Mouse (Mus musculus): Measurements from ENCODE around the gene Adm2. TPM values are rescaled to one million over a fixed set of nuclear protein-coding genes. Genes with fewer than 3 reads are reported as not detected.

Adm2 gene
- polyA plus RNA-seq, 1 experiment from 2014 or later = not detected

DNA sequence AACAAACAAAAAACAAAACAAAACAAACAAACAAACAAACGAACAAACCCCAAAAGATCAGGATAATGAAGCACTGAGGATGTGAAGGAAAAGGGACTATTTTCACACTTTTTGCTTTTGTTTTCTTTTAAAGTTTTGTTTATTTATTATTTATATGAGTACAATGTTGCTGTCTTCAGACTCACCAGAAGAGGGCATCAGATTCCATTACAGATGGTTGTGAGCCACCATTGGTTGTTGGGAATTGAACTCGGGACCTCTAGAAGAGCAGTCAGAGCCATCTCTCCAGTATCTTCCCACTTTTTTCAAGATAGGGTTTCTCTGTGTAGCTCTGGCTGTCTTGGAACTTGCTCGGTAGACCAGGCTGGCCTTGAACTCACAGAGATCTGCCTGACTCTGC lies 20.8 kb downstream of the Adm2 start:
- WGBS = 87% methylated on average over 3 of the region's 3 CpGs

DNA sequence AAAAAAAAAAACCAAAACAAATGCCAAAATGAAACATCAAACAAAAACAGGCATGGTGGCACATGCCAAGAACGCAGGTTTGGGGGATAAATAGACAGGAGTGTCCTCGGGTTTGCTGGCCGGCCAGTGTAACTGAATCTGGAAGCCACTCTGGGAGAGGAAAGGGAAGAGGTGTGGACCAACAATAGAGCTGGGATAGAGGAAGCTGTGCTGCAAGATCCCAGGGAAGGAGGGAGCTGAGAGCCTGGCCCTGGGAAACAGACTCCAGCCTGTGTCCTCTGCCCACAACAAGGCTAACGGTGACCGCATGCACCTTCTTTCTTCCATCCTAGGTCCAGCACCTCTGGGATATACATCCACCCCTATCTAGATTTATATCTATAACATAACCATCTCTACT lies 27.9 kb downstream of the Adm2 start:
- Histone ChIP-seq H3K4me1 (replicated peaks) (peaks cover 14% of the 10 kb centered on the region), H3K4me2 (replicated peaks) (no peak overlapping the region), H3K36me3 (peaks cover 42% of the 10 kb centered on the region), H3K27me3 (no peaks in the 10 kb centered on the region), H3K4me3 (replicated peaks) (no peak overlapping the region), H3K9ac (replicated peaks) (no peak overlapping the region), H3K9me3 (no peaks in the 10 kb centered on the region), H3K27ac (no peak overlapping the region)
- WGBS = 90% methylated on average over 5 of the region's 5 CpGs
- no peak for ATAC-seq

More for the DNA sequence above, 20.8 kb downstream of the Adm2 start:
- Histone ChIP-seq H3K4me1 (replicated peaks) (no peaks in the 10 kb centered on the region), H3K9ac (replicated peaks) (no peak overlapping the region), H3K9me3 (no peaks in the 10 kb centered on the region), H3K27ac (no peak overlapping the region), H3K36me3 (no peaks in the 10 kb centered on the region), H3K4me2 (replicated peaks) (no peak overlapping the region), H3K27me3 (no peaks in the 10 kb centered on the region), H3K4me3 (replicated peaks) (no peak overlapping the region)
- no peak for ATAC-seq

DNA sequence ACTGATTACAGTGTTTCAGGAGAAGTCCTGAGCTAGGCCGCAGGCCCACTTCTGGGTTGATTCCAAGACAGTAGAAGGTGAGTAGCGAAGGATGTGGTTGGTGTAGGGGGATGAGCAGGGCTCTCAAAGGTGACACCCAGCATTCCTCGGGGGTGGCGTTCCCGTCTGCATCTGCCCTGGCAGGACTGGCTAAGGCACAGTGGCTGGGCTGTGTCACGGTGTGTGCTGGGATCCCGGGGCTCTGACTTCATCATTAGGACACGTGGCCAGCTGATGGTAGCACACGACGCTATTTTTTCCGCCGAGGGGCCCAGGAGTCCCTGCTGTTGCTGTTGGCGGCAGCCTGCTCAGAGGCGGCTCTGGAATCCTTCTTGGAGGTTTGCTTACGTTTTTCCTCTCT lies 28.8 kb downstream of the Adm2 start:
- peaks cover 17% of the 10 kb centered on the region for H3K4me1 ChIP-seq (replicated peaks)
- 90% methylated on average over 15 of the region's 15 CpGs for WGBS
- H3K9me3 ChIP-seq = no peaks in the 10 kb centered on the region
- ATAC-seq = no peak
- H3K27ac ChIP-seq = no peak overlapping the region
- no peaks in the 10 kb centered on the region for H3K27me3 ChIP-seq
- H3K36me3 ChIP-seq = peaks cover 42% of the 10 kb centered on the region
- no peak overlapping the region for H3K9ac ChIP-seq (replicated peaks)
- no peak overlapping the region for H3K4me2 ChIP-seq (replicated peaks)
- no peak overlapping the region for H3K4me3 ChIP-seq (replicated peaks)

DNA sequence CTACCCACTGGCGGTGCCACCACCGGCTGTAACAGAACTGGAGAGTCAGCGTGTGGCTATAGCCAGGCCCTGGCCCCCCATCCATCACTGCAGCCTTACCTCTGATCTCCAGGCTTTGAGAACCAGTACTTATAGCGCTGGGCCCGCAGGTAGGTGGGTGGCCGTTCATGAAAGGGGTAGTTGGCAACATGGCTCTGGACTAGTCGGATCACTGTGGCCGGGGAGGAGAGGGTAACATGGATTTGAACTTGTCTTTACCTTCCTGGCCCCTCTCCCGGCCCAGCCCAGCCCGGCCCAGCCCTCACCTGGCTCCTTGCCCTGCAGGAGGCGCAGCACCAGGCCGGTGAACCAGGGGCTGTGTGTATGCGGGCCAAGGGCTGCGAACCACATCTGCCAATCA lies 29.5 kb downstream of the Adm2 start:
- H3K4me1 ChIP-seq (replicated peaks) = peaks cover 24% of the 10 kb centered on the region
- peaks cover 42% of the 10 kb centered on the region for H3K36me3 ChIP-seq
- H3K4me2 ChIP-seq (replicated peaks) = no peak overlapping the region
- no peaks in the 10 kb centered on the region for H3K27me3 ChIP-seq
- H3K9ac ChIP-seq (replicated peaks) = no peak overlapping the region
- no peaks in the 10 kb centered on the region for H3K9me3 ChIP-seq
- no peak for ATAC-seq
- H3K4me3 ChIP-seq (replicated peaks) = no peak overlapping the region
- H3K27ac ChIP-seq = no peak overlapping the region
- WGBS = 94% methylated on average over 14 of the region's 14 CpGs

DNA sequence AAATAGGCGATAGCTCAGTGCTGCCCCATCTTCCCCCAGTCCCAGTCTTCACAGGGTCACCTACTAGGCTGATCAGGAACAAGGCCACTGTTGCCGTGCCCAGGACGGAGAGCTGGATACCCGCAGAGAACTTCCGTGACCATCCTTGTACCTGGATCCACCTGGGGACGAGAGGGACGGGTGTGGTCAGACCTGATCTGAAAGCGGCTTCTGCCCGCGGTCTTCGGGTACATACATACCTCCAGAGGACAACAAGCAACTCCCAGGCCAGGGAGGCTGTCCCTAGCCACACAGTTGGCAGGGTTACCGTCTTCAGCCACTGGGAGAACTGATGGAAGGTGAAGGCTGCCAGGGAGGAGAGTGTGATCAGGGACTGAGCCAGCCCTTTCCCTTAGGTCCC lies 30.3 kb downstream of the Adm2 start:
- no peak for ATAC-seq
- no peak overlapping the region for H3K4me3 ChIP-seq (replicated peaks)
- no peaks in the 10 kb centered on the region for H3K9me3 ChIP-seq
- WGBS = 96% methylated on average over 12 of the region's 12 CpGs
- no peak overlapping the region for H3K27ac ChIP-seq
- peaks cover 31% of the 10 kb centered on the region for H3K4me1 ChIP-seq (replicated peaks)
- no peaks in the 10 kb centered on the region for H3K27me3 ChIP-seq
- H3K4me2 ChIP-seq (replicated peaks) = no peak overlapping the region
- H3K9ac ChIP-seq (replicated peaks) = no peak overlapping the region
- H3K36me3 ChIP-seq = peaks cover 42% of the 10 kb centered on the region

DNA sequence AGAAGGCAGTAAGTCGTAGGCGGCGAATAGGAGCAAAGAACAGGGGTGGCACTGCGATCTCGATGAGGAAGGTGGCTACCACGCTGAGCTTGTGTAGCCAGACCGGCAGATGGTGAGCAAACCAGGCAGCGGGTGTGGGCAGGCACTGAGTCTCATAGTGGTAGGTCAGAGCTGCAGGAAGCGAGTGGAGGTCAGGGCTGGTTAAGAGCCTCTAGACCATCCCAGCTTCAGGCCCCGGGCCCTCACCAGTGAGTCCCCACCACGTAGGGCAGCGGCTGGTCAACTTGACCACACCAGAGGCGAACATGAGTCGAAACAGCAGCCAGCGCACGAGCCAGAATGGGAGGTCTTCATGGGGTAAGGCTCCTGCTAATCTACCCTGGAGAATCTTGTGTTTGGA lies 31.3 kb downstream of the Adm2 start:
- 92% methylated on average over 16 of the region's 16 CpGs for WGBS
- Histone ChIP-seq H3K27me3 (no peaks in the 10 kb centered on the region), H3K4me3 (replicated peaks) (peak overlapping the region; percentile 66; the same call in 1 of the 2 replicates), H3K4me1 (replicated peaks) (peaks cover 40% of the 10 kb centered on the region), H3K27ac (no peak overlapping the region), H3K9ac (replicated peaks) (peak overlapping the region; percentile 82; the same call in 1 of the 2 replicates), H3K9me3 (no peaks in the 10 kb centered on the region), H3K4me2 (replicated peaks) (no peak overlapping the region), H3K36me3 (peaks cover 42% of the 10 kb centered on the region)
- no peak for ATAC-seq

DNA sequence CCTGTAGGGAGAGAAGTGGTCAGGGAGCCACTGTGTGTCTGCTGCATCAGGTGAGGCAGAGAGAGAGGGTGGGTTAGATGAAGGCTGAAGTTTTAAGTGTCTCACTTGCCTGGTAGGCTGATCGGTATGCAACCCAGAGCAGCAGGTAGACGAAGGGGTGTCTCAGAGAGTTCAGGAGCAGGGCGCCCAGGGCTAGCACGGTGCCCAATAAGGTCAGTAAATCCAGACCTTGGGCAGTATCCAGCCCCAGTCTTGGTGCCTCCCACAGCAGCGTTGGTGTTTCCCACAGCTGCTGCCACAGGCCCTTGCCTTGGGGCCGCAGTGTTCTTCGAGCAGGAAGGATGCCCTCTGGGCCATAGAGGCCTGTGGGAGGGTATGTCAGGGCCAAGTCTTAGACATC lies 31.9 kb downstream of the Adm2 start:
- Histone ChIP-seq H3K4me2 (replicated peaks) (peak overlapping the region; percentile 80), H3K27me3 (no peaks in the 10 kb centered on the region), H3K9ac (replicated peaks) (peak overlapping the region; percentile 82), H3K27ac (no peak overlapping the region), H3K9me3 (no peaks in the 10 kb centered on the region), H3K4me1 (replicated peaks) (peaks cover 41% of the 10 kb centered on the region), H3K4me3 (replicated peaks) (peak overlapping the region; percentile 66), H3K36me3 (peaks cover 43% of the 10 kb centered on the region)
- no peak for ATAC-seq
- 88% methylated on average over 7 of the region's 7 CpGs for WGBS

DNA sequence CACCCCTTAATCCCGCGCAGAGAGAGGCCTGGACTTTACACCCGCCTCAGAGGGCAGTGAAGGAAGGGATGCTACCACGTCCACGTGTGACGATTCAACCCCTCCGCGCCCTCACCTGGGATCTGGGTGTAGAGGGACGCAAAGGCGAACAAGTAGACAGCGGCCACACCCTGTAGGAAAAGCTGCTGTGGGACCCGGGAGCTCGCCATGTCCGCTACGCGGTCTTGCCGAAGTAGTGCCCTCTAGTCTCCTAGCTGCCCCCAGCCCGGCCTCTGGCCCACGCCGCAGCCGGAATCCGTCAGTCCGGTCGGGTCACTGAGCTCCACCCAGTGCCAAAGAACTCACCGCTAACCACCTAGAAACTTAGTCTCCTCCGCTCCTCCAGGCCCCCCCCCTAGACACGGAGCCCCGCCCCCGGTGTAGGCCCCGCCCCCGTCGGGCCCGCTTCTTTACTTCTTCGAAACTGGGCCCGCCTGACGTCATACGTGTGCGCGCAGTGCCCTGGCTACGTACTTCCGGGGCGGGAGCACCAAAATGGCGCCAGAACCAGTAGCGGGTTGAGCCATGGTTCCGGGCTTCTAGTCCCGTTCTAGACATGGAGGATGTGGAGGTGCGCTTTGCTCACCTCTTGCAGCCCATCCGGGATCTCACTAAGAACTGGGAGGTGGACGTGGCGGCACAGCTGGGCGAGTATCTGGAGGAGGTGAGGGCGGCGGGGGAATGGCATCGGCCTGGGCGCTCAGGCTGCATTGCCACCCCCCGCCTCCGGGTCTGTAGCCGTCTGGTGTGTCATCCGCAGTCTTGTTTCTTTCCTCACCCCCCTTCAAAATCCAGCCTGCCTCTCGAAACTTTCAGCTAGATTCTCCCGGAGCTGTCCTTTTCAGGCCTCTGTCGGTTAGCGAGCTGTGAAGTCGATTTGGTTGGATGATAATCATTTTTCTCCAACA lies 33.0 kb downstream of the Adm2 start, which contains the start of the genes Lmf2 and Ncaph2:
Gene Lmf2 (minus strand): TSS at position 419 of the 947 bp plus-strand sequence.
Gene Ncaph2 (plus strand): TSS at position 479 of the 947 bp plus-strand sequence.
- Histone ChIP-seq H3K27ac (peak within 1 kb of the TSS; percentile 75), H3K9me3 (no peaks in the 10 kb centered on the region), H3K4me1 (replicated peaks) (peaks cover 43% of the 10 kb centered on the region), H3K27me3 (no peaks in the 10 kb centered on the region), H3K36me3 (peaks cover 46% of the 10 kb centered on the region), H3K4me2 (replicated peaks) (peak within 1 kb of the TSS; percentile 80), H3K4me3 (replicated peaks) (peak within 1 kb of the TSS; percentile 66), H3K9ac (replicated peaks) (peak within 1 kb of the TSS; percentile 82)
- ATAC-seq = peak; percentile 91
- under 1% methylated on average over 64 of the region's 64 CpGs for WGBS

DNA sequence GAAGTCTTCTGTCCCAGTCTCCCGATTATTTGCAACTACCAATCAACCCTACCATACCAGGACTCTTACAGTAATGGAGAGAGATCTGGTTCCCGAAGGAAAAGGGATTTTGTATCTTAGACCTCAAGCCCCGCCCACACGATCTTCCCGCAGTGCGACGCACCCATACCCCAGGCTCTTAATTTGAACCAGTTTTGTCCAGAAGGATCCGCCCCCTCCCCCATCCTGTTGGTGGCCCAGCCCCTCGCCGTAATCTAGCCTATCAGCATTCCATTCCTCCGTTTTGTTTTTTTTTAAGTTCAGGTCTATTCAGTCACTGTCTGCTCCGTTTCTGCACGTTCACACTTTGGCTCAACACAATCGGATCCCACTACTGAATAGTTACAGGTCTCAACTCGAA lies 33.9 kb downstream of the Adm2 start:
- peaks cover 43% of the 10 kb centered on the region for H3K4me1 ChIP-seq (replicated peaks)
- WGBS = under 1% methylated on average over 15 of the region's 15 CpGs
- H3K9ac ChIP-seq (replicated peaks) = peak overlapping the region; percentile 82
- H3K4me3 ChIP-seq (replicated peaks) = peak overlapping the region; percentile 66
- H3K27me3 ChIP-seq = no peaks in the 10 kb centered on the region
- peak overlapping the region; percentile 80 for H3K4me2 ChIP-seq (replicated peaks)
- peaks cover 46% of the 10 kb centered on the region for H3K36me3 ChIP-seq
- H3K9me3 ChIP-seq = no peaks in the 10 kb centered on the region
- peak; percentile 5; the same call in 1 of the 2 replicates for ATAC-seq
- peak overlapping the region; percentile 75; the same call in 1 of the 2 replicates for H3K27ac ChIP-seq

DNA sequence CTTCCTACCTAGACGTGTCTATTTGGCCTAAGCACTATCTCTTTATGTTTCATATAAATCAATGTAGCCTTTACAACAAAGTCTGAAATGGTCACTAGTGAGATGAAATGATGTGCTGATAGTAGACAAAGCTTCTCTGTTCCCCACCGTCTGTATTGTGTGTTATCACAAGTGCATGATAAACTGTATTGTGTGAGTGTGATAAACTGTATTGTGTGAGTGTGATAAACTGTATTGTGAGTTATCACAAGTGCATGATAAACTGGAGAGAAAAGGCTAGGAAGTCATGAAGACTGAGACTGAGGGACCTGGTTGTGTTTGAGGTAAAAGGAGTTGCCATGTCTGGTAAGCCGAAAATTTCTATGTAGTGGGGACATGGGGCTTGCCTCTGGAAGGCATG lies 36.3 kb downstream of the Adm2 start:
- H3K36me3 ChIP-seq = peaks cover 46% of the 10 kb centered on the region
- no peak for ATAC-seq
- H3K4me2 ChIP-seq (replicated peaks) = no peak overlapping the region
- H3K4me3 ChIP-seq (replicated peaks) = no peak overlapping the region
- no peaks in the 10 kb centered on the region for H3K9me3 ChIP-seq
- peaks cover 41% of the 10 kb centered on the region for H3K4me1 ChIP-seq (replicated peaks)
- H3K27ac ChIP-seq = no peak overlapping the region
- no peaks in the 10 kb centered on the region for H3K27me3 ChIP-seq
- WGBS = 95% methylated on average over 3 of the region's 3 CpGs
- no peak overlapping the region for H3K9ac ChIP-seq (replicated peaks)

DNA sequence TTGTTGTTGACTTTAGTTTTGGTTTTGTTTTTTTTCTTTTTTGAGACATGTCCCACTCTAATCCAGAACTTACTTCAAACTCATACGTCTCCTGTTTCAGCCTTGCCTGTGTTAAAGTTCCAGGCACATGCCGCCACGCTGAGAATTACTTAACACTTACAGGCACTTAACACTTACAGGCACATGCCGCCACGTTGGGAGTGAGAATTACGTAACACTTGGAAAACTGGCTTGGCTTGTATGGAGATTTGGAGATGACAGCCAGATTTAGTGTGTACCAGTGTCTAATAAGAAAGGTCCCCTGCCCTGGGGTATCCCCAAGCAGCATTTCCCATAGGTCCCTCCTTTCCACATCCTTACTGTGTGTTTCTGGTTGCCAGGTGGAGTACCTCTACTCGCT lies 40.5 kb downstream of the Adm2 start:
- Histone ChIP-seq H3K9ac (replicated peaks) (no peak overlapping the region), H3K27me3 (no peaks in the 10 kb centered on the region), H3K4me3 (replicated peaks) (no peak overlapping the region), H3K27ac (no peak overlapping the region), H3K9me3 (no peaks in the 10 kb centered on the region), H3K4me2 (replicated peaks) (no peak overlapping the region), H3K4me1 (replicated peaks) (peaks cover 10% of the 10 kb centered on the region), H3K36me3 (peaks cover 87% of the 10 kb centered on the region)
- WGBS = 97% methylated on average over 7 of the region's 7 CpGs
- ATAC-seq = no peak

DNA sequence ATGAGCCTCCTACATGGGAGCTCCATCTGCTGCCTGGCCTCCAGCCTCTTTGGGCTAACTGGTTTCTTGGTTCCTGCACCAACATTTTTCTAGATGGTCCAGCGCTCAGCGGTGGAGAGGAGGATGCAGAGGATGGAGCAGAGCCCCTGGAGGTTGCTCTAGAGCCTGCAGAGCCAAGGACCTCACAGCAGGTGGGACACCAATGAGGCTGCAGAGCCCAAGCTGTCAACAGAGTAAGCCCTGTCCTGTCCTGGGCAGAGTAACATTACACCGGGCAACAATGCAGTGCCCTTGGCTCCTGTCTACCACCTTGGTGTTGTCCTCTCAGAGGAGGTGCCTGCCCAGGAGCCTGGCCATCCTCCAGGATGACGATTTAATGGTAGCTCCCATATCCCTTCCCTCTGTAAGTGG lies 42.6 kb downstream of the Adm2 start:
- ATAC-seq = no peak
- H3K9me3 ChIP-seq = no peaks in the 10 kb centered on the region
- WGBS = 95% methylated on average over 4 of the region's 4 CpGs
- H3K9ac ChIP-seq (replicated peaks) = no peak overlapping the region
- H3K4me2 ChIP-seq (replicated peaks) = no peak overlapping the region
- H3K27me3 ChIP-seq = no peaks in the 10 kb centered on the region
- no peak overlapping the region for H3K4me3 ChIP-seq (replicated peaks)
- H3K4me1 ChIP-seq (replicated peaks) = no peaks in the 10 kb centered on the region
- H3K27ac ChIP-seq = no peak overlapping the region
- H3K36me3 ChIP-seq = peaks cover 100% of the 10 kb centered on the region
